Mouse (Mus musculus) heart, adult 11 months (tissue): Measurements from ENCODE around the gene Tef.

ENCODE experiments used
- DNase-seq: peaks from one replicate; pipeline ENCODE4 v3.0.0; 2022

Gene Tef

DNA sequence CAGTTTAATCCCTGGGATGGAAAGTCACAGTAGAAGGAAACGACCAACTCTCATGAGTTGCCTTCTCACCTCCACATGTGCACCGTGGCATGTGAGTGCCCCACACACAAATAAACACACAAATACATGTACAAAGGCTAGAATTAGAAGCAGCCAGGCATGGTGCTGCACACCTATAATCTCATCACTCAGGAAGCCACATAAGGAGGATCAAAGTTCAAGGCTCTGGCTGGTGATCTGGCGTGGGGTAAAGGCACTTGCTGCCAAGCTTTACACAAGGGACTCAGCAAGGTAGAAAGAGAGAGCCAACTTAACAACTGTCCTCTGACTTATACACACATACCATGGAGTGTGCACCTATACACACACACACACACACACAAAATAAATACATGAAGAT is 1.8 kb upstream of the Tef start:
- no peak for DNase-seq

DNA sequence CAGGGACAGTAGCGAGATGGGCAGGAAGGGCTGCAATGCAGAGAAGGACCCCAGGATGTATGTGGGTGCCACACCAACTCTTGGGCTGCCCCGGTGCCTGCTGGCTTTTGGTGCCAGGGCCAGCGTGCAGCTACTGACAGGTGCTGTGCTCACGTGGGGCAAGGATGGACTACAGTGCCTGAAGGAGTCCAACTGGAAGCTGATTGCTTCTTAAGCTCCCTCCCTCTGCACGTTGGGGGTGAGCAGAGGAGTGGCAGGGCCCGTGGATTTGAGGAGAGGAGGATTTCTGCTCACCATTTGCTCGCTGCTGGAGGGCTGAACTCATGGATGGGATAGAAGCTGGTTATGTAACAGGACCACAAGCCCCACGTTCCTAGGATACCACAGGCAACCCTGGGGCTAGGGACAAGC is 725 bp downstream of the Tef start:
- no peak for DNase-seq

DNA sequence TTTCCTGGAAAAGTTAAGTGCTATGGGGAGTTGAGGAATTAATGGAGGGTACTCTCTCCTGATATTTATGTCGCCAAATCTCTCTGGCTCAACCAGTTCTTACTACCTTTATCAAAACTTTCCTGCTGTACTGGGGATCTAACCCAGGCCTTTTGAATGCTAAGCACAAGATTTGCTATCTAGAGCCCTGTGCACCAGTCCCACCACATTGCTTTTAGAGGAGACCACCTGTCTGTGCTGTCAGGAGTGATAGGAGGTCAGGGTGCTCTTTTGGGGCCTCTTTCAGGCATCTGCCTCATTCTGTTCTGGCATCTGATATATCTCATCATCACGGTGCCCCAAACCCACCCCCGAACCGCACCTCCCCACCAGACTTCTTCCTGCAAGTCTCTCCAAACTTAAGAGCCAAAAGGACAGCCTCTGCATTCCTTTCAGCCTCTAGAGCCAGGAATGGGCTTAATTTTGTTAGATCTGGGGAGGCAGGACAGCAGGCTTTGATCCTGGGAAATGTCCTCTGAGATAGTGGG is 1.3 kb downstream of the Tef start:
- peak; percentile 91 for DNase-seq

DNA sequence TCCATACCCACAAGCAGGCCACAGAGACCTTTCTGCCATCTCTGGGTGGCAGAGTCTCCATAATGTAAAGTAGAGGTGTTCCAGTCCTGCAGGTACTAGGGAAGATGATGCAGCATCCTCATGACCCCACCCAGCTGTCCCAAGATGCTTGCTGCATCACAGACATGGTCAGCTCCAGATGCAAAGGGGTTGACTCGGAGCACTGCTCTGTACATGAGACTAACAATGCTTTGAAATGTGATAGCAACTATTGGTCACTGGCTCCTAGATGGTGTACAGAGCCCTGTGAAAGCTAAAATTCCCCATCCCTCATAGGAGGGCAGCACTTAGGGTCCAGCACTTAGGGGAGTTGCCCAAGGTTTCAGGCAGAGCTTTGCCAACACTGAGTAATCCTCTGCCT is 2.0 kb downstream of the Tef start:
- DNase-seq = peak; percentile 94

DNA sequence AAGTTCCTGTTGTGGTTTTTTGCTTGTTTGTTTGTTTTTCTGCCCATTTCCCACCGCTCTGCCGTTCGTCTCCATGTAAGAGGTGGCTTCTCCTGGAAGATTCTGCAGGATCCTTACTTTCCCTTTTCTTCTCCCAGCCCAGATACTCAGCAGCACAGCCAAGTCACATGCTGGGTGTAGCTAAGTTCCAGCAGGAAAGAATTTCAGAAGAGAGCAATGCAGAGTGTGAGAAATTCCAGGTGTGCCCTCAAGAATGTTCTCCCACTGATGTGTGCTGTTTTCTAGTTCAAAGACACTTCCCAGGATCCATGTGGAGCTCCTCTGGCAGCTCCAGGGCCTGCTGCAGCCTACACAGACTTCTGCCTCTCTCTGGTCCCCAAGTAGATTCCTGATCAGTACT is 2.7 kb downstream of the Tef start:
- DNase-seq = no peak

DNA sequence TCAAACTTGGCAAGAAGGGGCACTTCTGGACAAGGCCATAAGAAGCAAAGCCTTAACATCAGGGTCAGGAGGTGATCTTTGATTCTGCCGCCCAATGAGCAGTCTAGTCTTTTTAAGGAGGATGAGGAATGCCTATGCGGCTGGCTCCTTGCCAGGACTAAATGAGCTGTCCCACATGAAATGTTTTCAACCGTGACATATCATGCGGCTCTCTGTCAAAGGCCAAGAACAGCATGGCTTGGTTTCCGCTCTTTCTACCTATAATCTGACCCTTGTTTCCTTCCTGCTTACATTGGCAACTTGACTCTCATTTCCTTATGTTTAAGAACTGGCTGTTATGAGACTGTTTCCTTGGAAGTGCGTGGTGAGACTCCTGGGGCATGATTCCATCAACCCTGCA is 3.4 kb downstream of the Tef start:
- DNase-seq = peak; percentile 97

DNA sequence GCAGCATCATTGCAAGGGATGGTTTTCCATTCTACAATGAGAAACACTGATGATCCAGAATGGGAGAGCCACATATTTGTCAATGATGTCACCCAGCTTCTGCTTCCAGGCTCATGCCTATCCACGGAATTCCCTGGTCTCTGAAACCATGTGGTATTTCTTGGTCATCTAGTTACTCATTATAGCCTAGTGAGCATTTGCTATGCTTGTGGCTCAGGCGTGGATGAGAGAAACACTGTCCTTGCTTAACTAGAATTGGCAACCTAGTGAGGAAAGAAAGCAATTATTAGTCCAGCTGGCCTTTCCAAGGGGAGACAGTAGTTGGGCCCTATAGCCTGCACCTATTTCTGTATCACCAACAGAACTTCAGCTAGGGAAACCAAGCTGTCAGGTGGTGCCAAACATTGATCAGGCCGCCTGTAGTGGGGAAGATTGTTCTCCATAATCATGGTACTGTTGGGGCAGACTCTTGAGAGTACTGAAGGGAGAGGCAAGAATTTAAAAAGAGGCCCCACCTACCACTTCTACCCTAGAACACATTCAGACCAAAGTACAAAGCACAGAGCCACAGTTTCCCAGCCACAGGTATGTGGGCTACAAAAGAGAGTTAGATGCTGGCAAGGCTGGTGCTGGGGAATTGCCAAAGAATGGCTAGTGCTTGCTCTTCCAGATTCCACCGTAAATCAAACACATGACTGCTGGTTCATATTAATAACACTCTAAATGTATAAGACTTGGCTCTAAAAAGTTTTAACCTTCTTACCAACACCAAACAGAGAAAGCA is 4.6 kb downstream of the Tef start:
- no peak for DNase-seq

DNA sequence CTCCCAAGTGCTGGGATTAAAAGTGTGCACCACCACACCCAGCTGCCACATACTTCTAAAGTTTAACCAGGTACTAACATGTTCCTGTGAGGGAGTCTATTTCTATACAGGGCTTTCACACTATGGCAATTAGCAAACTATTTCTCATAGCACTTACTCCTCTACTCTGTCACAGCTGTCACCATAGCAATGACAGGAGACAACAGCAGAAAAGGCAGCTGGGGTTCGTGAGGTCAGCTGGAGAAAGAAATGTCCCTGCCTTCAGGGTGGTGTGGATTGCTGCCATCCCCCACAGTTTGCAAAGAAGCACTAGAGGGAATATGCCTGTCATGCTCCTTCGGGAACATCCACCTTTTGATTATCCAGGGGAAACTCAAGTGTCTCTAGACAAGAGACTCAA is 6.6 kb downstream of the Tef start:
- DNase-seq = peak; percentile 90

DNA sequence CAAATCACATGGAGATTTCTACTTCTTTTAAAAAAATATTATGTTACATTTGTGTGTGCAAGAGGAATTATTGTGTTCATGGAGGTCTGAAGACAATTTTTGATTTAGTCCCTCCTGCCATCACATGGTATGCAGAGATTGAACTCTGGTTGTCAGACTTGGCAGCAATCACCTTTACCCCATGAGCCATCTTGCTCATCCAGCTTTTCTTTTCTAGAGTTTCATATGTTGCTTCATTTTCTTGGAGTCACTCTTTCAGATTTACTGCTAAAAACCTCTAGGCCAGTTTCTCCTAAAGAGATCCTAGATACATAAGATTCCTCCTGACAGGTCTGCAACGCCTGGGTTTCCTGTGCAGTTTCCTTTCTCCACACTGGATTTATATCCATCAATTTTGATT is 7.3 kb downstream of the Tef start:
- DNase-seq = no peak

DNA sequence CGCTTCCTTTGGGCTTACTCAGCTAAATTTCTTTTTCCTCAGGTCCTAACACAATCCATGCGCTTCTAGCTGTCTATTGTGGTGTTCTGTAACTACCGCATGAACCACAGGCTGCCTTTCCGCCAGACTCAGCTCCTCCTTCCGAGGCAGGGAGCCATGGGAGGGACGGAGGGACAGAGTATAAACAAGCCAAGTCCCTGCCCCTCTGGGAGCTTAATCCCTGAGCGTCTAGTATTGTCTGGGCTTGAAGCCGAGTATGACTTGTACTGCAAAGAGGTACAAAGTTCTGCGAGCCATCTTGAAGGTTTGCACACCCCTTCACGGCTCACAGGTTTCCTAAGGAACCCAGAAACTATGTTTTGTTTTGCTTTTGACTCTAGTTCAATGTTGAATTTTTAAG is 7.9 kb downstream of the Tef start:
- DNase-seq = peak; percentile 100

DNA sequence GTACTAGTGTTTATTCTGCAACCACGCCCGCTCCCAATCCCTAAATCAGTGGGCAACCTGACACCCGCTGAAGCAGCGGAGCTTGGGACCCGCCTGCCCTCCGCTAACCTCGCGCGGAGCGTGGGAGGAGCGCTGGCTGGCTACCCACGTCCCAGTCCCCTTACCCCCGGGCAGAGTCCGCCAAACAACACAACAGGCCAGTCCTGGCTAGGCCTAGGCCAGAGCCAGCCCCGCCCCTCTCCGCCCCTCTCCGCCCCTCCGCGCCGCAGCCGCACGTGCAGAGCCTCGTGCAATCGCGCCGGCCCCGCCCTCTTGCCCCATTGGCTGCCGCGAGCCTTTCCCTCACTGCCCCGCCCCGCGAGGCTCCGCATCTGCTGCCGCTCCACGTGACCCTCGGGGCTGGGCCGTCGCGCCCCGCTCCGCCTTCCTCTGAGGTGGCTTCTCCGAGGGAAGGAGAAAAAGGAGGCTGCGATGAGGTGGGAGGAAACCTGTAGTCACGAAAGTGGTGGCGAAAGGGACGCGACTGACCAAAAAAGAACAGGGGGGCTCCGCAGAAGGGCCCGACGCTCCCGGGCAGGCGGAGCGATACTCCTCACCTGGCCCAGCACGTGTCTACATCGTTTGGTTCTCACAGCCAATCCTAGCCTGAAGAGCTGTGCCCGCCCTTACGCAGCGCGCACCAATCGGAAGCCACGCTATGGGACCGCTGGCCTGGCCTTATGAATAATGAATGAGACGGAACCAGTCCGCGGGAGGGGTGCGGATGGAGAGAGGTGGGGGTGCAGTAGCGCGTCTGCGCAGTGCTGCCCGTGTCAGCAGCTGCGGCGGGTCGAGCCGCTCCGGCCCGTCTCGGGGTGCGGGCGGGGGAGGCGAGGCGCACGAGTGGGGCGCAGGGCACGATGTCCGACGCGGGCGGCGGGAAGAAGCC is 8.7 kb downstream of the Tef start:
- peak; percentile 100 for DNase-seq

DNA sequence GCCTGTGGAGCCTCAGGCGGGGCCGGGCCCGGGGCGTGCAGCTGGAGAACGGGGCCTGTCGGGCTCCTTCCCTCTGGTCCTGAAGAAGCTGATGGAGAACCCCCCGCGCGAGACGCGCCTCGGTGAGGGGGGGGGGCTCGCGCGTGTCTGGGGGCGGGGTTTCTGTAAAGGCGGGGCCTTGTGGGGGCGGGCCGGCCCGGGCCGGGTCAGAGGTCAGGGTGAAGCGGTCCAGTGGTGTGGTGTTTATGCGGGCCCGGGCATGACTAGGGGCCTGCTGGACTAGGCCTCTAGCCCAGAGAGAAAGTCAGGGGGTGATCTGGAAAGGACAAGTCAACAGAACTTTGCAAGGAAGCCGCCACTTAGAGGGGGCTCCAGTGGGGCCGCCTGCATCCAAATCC is 9.4 kb downstream of the Tef start:
- no peak for DNase-seq

DNA sequence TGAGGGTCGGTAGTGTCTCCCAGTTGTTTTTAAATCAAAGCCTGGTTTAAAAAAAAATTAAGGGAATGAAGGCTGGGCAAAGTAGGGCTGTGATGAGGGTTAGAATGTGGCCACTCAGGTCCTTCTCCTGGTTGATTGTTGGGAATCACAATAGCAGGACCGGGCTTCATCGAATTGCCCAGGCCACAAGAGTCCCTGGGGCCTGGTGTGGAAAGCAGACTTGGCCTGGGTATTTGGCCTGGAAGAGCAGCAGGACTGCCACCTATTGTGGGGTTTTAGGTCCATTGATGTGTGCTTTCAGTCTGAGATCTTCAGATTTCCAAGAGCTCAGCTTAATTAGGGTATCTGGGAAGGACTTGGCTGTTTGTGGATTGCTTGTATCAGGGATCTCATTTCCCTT is 10.1 kb downstream of the Tef start:
- DNase-seq = peak; percentile 95

DNA sequence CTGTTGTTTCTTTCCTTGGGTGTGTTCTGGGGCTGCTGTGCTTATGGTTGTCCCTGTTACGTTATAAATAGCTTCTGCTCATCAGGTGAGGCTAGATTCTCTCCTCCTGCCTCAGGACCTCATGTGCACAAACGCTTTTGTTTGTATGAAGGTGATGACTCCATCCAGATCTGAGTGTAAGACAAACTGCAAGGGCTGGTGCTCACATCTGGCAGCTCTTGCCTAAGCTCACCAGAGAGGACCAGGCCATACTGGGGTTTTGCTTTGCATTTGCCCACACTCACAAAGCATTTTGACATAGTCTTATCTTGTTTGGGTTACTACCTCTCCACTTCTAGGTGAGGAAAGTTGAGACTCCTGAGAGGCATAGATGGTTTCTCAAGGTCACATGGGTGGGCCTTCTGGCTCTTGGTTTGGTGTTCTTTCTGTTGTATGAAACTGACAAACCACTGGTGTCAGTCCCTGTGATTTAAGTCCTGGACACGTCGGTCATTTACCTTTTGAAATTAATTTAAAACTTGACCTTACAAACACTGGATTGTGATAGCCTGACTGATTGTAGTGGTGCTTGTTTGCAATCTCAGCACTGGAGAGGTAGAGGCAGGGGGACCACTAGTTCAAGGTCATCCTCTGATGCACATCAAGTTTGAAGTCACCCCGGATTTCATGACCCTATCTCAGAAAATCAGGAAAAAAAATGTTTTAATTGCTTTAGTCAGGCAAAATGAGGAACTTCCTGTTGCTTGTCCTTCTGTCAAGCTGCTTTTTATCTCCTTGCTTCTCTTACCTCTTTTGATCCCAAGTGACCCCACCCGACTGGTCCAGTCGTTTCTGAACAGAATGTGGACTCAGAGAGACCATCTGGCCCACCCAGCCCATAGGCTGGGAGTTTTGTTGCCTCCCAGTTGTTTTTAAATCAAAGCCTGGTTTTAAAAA is 10.7 kb downstream of the Tef start:
- peak; percentile 92 for DNase-seq

DNA sequence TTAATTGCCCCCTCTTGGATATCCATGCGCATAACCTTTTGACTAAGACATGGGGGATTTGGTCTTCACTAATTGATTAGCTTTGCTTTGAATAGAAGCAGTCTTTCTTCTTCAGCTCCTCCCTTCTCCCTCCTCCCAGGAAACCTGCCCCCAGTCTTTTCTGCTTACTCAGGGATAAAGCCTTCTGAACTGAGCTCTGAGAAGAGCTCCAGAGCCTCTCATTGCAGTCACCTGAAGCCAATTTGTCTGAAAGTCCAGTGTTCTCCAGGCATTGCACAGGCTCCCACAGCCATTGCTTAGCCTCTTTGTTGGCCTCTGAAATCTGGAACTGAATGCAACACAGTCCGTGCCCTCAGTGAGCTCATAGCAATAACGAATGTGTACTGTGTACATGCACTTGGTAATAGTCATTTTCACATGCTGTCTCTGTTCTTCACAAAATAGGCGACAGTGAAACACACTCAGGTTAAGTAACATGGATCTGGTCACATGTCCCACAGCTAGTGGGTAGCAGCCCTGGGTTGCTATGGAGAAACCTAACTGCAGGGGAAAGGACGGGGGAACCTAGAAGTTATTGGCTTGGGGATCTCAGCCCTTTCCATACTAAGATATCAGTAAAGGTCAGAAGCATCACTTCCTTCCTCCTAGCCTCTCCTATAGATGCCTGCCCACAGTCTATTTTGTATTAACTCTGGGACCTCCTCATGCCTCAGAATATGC is 11.9 kb downstream of the Tef start:
- no peak for DNase-seq

DNA sequence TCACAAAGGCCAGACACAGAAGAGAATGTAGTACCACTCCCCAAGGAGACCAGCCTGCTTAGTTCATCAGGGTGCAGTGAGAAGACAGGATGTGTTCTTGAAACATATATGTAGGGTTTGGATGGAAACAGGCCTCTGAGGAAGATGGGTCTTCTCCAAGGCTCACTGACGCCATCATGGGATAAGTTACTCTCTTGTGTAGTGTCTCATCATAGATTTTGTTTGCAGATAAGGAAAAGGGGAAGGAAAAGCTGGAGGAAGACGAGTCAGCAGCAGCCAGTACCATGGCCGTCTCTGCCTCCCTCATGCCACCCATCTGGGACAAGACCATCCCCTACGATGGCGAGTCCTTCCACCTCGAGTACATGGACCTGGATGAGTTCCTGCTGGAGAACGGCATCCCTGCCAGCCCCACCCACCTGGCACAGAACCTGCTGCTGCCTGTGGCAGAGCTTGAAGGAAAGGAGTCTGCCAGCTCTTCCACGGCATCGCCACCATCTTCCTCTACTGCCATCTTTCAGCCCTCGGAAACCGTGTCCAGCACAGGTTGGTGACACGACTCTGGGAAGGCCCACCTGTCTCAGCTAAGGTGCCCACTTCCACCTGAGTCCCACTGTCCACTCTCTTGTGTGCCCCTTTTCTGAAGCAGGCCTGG is 12.6 kb downstream of the Tef start:
- peak; percentile 94 for DNase-seq

DNA sequence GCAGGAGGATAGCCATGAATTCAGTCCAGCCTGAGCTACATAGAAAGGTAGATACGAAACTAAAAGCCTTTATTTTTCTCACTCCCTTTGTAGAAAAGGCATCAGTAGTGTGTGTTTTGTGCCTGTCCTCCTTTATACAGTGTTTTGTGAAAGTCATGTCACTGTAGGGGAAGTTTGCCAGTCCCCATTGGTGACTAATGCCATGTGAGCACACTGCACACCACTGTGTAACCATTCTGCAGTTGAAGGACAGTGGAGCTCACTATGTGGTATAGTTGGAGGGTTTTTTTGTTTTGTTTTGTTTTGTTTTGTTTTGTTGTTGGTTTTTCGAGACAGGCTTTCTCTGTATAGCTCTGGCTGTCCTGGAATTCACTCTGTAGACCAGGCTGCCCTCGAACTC is 16.2 kb downstream of the Tef start:
- DNase-seq = no peak

DNA sequence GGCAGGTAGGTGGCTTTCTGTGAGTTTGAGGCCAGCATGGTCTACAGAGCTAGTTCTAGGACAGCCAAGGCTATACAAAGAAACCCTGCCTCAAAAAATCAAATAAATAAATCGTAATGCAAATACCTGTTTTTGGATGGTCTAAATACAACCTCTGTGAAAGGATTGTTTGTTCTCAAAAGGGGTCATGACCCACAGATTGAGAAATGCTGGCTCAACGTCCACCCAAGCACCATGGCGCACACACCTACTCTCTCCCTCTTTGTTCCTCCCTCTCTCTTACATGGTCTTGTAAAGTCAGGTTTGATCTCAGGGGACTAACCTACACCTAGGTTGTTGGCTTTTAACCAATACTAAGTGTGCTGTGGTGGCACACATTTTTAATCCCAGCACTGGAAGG is 20.4 kb downstream of the Tef start:
- DNase-seq = no peak

DNA sequence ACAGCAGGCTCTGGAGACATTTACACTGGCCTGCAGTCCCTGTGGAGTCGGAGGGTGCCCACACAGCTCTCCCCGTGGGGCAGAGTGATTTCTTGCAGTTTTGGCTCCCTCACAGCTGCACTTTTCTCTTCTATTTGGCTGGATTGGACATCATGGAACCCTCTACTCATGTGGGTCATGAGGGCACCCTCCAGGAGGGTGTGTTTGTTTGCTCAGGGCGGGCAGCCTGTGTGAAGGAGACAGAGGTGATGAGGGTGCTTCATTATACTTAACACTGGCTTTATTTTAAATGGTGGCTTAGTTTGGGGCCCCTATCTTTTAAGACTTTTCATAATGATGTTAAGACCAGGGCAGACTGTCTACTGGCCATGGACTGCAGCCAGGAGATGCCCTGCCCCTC is 22.6 kb downstream of the Tef start:
- no peak for DNase-seq

DNA sequence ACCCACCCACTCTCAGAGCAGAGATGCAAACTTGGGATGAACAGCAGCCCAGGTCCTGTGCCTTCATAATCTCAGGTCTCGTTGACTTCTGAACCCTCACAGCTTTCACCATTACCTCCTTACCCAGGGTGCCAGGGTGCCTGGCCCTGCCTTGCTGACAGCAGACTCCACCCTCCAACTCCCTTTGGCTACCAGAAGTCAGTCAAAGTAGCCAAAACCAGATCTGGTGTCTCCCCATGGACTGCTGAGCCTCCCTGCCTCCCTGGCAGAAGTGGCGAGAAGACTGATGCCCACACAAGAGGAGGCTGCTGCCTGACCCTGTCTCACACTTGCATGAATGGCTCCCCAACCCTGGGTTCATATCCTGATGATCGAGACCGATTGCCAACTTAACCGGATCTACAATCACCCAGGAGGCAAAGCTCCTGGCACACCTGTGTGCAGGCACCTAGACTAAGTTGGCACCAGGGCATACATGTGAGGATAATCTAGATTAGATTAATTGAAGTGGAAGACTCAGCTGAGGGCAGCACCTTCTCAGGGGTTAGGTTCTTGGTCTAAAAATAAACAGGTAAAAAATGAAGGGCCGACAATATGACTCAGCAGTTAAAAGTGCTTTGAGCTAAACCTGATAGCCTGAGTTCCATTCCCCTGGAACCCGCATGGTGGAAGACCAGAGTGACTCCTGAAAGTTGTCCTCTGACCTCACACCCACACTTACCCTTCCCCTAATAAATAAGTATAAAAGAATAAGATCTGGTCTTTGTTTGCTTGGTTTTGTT is 26.4 kb downstream of the Tef start:
- DNase-seq = peak; percentile 91

DNA sequence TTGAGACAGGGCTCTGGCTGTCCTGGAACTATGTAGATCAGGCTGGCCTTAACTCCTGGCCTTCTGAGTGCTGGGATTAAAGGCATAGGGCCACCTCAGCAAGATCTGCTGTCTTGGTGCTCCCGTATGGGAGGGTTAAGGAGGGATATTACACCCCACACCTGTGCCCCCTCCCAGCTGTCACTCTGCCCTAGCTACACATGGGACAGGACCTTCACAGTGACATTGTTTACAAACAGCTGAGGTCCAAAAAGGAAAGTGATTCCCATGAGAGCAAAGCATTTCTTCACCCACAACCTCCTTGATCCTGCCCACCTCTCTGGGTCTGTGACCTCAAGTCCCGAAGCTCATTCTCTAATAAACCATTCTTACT is 27.0 kb downstream of the Tef start:
- DNase-seq = no peak
